Mouse (Mus musculus): ENCODE measurements around the gene Ola1. TPM values are rescaled to one million over a fixed set of nuclear protein-coding genes. Genes with fewer than 3 reads are reported as not detected.

The Ola1 gene
- total RNA-seq, 2 experiments from 2014 or later = 97.8 to 103 TPM

- intact Hi-C loops (cut with DNase I) = loop anchor here (10.0 kb wide), 1 partner anchor 244 kb away; no protein-coding TSS in a partner anchor
- DNase-seq (ENCODE audit: low spot score in 2 of 2) = no peak
Observed at GRCm38 (mm10) chr2:73160772-73161171, 58.0 kb downstream of the Ola1 start.

GRCm38 (mm10) chr2:73157202-73157601, 61.5 kb downstream of the Ola1 start:
- no peak for DNase-seq (ENCODE audit: low spot score in 2 of 2)
- intact Hi-C loops (cut with DNase I) = no loop called here

- DNase-seq (ENCODE audit: low spot score in 2 of 2) = peak; percentile 23 to 60
- intact Hi-C loops (cut with DNase I) = no loop called here
Observed at GRCm38 (mm10) chr2:73150526-73150925, 68.2 kb downstream of the Ola1 start.

GRCm38 (mm10) chr2:73146111-73146510, 72.6 kb downstream of the Ola1 start:
- intact Hi-C loops (cut with DNase I) = no loop called here
- DNase-seq (ENCODE audit: low spot score in 2 of 2) = no peak

GRCm38 (mm10) chr2:73143732-73144131, 75.0 kb downstream of the Ola1 start:
- no peak for DNase-seq (ENCODE audit: low spot score in 2 of 2)
- intact Hi-C loops (cut with DNase I) = no loop called here

- no peak for DNase-seq (ENCODE audit: low spot score in 2 of 2)
- intact Hi-C loops (cut with DNase I) = no loop called here
Observed at GRCm38 (mm10) chr2:73142832-73143470, 75.8 kb downstream of the Ola1 start.

- DNase-seq (ENCODE audit: low spot score in 2 of 2) = no peak
- intact Hi-C loops (cut with DNase I) = no loop called here
Observed at GRCm38 (mm10) chr2:73132897-73133296, 85.8 kb downstream of the Ola1 start.

- DNase-seq (ENCODE audit: low spot score in 2 of 2) = no peak
- intact Hi-C loops (cut with DNase I) = no loop called here
Observed at GRCm38 (mm10) chr2:73127686-73128085, 91.0 kb downstream of the Ola1 start.

- DNase-seq (ENCODE audit: low spot score in 2 of 2) = peak; percentile 13 to 80
- intact Hi-C loops (cut with DNase I) = no loop called here
Observed at GRCm38 (mm10) chr2:73118781-73119180, 99.9 kb downstream of the Ola1 start.

GRCm38 (mm10) chr2:73107089-73107488, 111.6 kb downstream of the Ola1 start:
- DNase-seq (ENCODE audit: low spot score in 2 of 2) = no peak
- intact Hi-C loops (cut with DNase I) = no loop called here

- intact Hi-C loops (cut with DNase I) = no loop called here
Observed at GRCm38 (mm10) chr2:73096491-73096890, 122.2 kb downstream of the Ola1 start.

GRCm38 (mm10) chr2:73095300-73095699, 123.4 kb downstream of the Ola1 start:
- no peak for DNase-seq (ENCODE audit: low spot score in 2 of 2)
- intact Hi-C loops (cut with DNase I) = no loop called here

More at GRCm38 (mm10) chr2:73096491-73096890, 122.2 kb downstream of the Ola1 start:
- no peak for DNase-seq (ENCODE audit: low spot score in 2 of 2)

- intact Hi-C loops (cut with DNase I) = no loop called here
- no peak for DNase-seq (ENCODE audit: low spot score in 2 of 2)
Observed at GRCm38 (mm10) chr2:73093032-73093431, 125.7 kb downstream of the Ola1 start.

GRCm38 (mm10) chr2:73091302-73091701, 127.4 kb downstream of the Ola1 start:
- intact Hi-C loops (cut with DNase I) = no loop called here

GRCm38 (mm10) chr2:73087641-73088040, 131.1 kb downstream of the Ola1 start:
- no peak for DNase-seq (ENCODE audit: low spot score in 2 of 2)
- intact Hi-C loops (cut with DNase I) = no loop called here

More at GRCm38 (mm10) chr2:73091302-73091701, 127.4 kb downstream of the Ola1 start:
- DNase-seq (ENCODE audit: low spot score in 2 of 2) = no peak

- peak; percentile 34 to 57 for DNase-seq (ENCODE audit: low spot score in 2 of 2)
- intact Hi-C loops (cut with DNase I) = no loop called here
Observed at GRCm38 (mm10) chr2:73085669-73086304, 132.9 kb downstream of the Ola1 start.

GRCm38 (mm10) chr2:73082476-73082875, 136.2 kb downstream of the Ola1 start:
- DNase-seq (ENCODE audit: low spot score in 2 of 2) = peak in 1 of 2 experiments; percentile 18
- intact Hi-C loops (cut with DNase I) = no loop called here

GRCm38 (mm10) chr2:73081861-73082260, 136.9 kb downstream of the Ola1 start:
- no peak for DNase-seq (ENCODE audit: low spot score in 2 of 2)
- intact Hi-C loops (cut with DNase I) = no loop called here

GRCm38 (mm10) chr2:73080084-73080483, 138.6 kb downstream of the Ola1 start:
- no peak for DNase-seq (ENCODE audit: low spot score in 2 of 2)
- intact Hi-C loops (cut with DNase I) = no loop called here

- DNase-seq (ENCODE audit: low spot score in 2 of 2) = no peak
- intact Hi-C loops (cut with DNase I) = no loop called here
Observed at GRCm38 (mm10) chr2:73079311-73079710, 139.4 kb downstream of the Ola1 start.

- intact Hi-C loops (cut with DNase I) = no loop called here
- DNase-seq (ENCODE audit: low spot score in 2 of 2) = no peak
Observed at GRCm38 (mm10) chr2:73073811-73074472, 144.8 kb downstream of the Ola1 start.
